Mouse (Mus musculus): ENCODE data around the gene Megf8.

Megf8 gene

GRCm38 (mm10) chr7:25316532-25317445 is at the start of gene Megf8:
Gene Megf8 (plus strand): TSS chr7:25317164.
- DNase-seq: peak; percentile 97

GRCm38 (mm10) chr7:25267301-25267750 is 49.6 kb upstream of the Megf8 start, which contains the start of gene Cic:
Gene Cic (plus strand): TSS chr7:25267704.
- DNase-seq: peak; percentile 99

- peak; percentile 98 for DNase-seq
Measured at GRCm38 (mm10) chr7:25267751-25268463, 49.1 kb upstream of the Megf8 start.

- no peak for DNase-seq
Measured at GRCm38 (mm10) chr7:25268588-25268987, 48.4 kb upstream of the Megf8 start.

- DNase-seq: no peak
Measured at GRCm38 (mm10) chr7:25269029-25269428, 47.9 kb upstream of the Megf8 start.

- DNase-seq: no peak
Measured at GRCm38 (mm10) chr7:25269545-25270271, 47.3 kb upstream of the Megf8 start.

- DNase-seq: no peak
Measured at GRCm38 (mm10) chr7:25270652-25271633, 46.0 kb upstream of the Megf8 start.

GRCm38 (mm10) chr7:25271651-25272444 is 45.1 kb upstream of the Megf8 start:
- no peak for DNase-seq

- no peak for DNase-seq
Measured at GRCm38 (mm10) chr7:25272445-25273258, 44.3 kb upstream of the Megf8 start.

GRCm38 (mm10) chr7:25273259-25274241 is 43.4 kb upstream of the Megf8 start:
- no peak for DNase-seq

GRCm38 (mm10) chr7:25274571-25274970 is 42.4 kb upstream of the Megf8 start:
- no peak for DNase-seq

- DNase-seq: no peak
Measured at GRCm38 (mm10) chr7:25274996-25275395, 42.0 kb upstream of the Megf8 start.

- DNase-seq: no peak
Measured at GRCm38 (mm10) chr7:25275555-25276298, 41.2 kb upstream of the Megf8 start.

- no peak for DNase-seq
Measured at GRCm38 (mm10) chr7:25277405-25277804, 39.6 kb upstream of the Megf8 start.

GRCm38 (mm10) chr7:25277998-25278340 is 39.0 kb upstream of the Megf8 start:
- DNase-seq: no peak

- DNase-seq: peak; percentile 79
Measured at GRCm38 (mm10) chr7:25278341-25279075, 38.5 kb upstream of the Megf8 start.
